Mouse (Mus musculus): ENCODE data around the gene Birc5.
A peak's percentile ranks its signal among the peaks of the same experiment; 100 is the strongest.
"Not testable (repeated sequence)": the region's sequence is repeated elsewhere in the genome, so short reads cannot be mapped to it uniquely, and the experiment has no call there.

The Birc5 gene

DNA sequence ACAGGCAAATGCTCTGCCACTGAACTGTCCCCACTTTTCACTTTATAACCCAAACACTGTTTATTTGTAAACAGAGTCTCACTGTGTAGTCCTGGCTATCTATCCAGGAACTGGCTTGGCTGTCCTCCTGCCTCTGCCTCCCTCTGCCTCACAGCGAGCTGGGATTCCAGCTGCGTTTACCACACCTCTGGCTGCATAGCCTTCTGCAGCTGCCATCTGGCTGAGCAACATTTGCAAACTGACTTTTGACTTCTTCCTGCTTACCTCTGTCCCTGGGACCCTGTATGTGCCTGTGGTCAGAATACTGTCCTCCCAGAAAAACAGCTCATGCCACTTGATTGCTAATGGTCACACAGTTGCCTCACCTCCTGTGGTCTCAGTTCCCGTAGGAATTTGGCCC, 21.7 kb upstream of the Birc5 start:
- DNase-seq, result no peak

DNA sequence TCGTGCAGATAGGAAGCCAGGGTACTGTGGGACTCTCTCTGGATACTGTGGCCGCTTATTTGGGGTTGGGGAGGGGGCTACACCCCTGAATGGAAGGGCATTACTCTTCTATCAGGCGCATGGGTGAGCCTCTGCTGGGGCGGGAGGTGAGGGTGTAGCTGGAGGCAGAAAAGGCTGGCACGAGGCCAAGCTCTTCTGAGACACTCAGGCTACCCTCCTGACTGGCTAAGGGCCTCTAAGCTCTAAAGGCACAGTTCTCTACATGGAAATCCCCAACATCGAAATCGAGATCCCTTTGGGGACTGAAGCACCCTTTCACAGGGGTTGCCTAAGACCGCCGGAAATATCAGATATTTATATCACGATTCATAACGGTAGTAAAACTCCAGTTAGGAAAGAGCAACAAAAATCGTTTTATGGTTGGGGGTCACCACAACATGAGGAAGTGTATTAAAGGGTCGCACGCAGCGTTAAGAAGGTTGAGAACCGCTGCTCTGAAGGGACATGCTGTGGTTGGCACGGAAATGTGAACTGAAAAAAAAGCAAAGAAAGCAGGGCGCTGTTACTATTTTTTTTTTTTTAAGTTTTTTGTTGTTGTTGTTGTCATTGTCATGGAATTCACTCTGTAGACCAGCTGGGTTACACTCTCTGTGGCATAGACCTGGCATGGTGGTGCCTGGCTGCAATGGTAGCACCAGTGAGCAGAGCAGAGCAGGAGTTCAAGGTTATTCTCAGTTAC, 20.7 kb upstream of the Birc5 start:
- DNase-seq, result peak; percentile 59

DNA sequence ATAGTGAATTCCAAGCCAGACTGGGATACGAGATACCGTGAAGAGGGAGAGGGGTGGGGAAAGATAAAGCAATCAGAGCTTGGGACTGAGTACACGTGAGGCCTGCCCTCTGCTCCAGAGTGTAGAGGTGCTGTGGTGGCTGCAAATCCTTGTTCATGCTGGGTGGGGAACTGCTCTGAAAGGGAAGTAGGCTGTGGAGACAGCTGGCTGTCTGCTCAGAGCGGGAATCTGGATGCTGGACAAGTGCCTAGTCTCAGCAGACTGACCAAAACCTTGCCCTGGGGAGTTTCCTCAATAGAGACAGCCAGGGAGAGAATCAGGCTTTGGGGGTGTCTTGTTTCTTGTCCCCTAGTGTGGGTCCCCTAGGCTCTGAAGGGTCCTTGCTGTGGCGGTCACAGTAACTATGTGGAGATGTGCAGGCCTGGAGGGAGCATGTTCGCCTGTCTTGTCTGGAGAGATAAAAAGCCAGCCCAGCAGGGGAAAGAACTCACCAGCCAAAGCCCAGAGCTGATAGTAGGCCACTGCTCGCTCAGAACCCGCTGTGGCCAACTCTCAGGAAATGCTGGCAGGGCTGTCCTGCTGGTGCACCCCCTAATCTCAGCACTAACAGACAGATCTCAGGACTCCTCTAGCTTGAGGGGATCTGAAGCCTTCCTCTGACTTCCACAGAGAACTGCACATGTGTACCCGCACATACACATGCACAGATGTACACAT, 20.0 kb upstream of the Birc5 start:
- DNase-seq, result peak; percentile 70

DNA sequence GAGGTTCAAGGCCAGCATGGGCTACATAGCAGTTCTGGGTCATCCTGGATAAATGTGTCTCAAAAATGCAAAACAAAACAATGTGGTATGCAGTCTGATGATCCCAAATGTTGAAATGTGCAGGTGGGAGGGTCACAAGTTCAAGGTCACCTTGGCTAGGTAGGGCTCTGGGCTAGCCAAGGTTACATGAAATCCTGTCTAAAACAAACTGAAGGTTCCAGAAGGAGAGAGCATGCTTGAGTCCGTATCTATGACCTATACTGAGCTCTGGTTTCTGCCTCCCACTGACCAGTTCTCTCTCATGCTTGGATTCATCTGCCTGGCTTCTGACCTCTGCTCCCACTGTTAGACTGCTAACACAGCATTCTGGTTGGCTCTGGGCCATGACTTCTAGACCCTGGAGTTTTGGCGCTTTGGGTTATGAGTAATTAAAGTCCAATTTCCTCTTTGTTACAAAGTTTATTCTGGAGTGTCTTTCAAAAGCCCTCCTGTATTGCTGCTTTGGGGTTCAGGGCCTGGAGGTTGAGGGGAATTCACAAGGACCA, 19.3 kb upstream of the Birc5 start:
- DNase-seq, result peak; percentile 21

DNA sequence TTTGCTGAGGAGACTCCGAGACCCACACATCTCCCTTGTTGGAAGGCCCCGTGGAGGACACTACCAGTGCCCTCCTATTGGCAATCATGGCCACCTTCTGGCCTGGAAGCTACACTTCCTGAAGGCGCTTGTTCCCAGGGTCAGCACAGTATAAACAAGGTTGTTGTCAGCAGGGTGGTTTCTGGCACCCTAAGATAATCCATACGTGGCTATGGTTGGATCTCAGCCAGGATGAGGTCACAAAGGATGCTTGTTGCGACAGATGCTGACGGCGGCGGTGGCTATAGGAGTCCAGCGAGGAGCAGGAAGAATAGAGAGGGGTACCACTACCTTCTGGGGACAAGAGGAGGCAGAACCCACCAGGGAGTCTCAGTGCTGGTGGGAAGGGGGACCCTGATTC, 18.6 kb upstream of the Birc5 start:
- peak; percentile 40 for DNase-seq

DNA sequence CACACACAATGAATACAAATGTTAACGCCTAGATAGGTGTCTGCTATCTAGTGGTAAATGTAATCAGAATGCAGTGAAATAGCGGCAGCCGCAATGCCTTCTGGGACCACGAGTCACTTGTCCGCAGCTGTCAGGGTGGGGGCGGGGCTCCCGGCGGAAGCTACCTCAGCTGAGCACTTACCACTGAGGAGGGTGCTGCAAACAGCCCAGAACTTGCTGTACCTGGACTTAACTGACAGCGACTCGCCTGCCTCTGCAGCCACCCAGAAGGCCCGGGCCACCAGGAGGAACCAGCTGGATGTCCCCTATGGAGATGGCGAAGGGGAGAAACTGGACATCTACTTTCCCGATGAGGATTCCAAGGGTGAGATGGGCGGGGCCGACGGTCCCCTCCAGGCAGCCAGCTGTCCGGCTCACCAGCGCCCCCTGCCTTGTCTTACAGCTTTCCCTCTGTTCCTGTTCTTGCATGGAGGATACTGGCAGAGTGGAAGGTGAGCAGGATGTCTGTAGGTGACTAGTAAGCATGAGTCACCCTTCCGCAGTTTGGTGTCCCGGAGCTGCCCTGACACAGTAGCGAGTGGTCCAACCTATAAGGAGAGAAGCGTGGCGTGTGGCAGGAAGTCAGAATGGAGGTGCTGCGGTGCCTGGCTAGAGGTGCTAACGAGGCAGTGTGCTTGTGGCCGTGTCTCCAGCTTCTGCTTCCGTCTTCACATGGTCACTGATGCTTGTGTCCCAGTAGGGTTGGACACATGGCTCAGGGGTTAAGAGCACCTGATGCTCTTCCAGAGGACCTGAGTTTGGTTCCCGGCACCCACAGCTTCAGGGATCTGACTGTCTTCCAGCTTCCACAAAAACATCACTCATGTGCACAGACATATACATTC, 16.7 kb upstream of the Birc5 start:
- DNase-seq, result peak; percentile 96

DNA sequence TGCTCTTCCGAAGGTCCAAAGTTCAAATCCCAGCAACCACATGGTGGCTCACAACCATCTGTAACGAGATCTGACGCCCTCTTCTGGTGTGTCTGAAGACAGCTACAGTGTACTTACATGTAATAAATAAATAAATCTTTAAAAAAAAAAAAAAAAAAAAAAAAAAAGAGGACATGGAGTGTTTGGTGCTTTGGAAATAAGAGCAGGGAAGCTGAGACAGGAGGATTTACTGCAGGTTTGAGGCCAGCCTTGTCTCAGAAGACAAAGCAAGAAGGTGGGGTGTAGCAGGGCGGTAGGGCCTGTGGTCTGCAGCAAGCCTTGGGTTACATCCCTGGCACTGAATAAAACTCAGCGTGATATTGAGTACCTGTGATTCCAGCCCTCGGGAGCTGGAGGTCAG, 15.5 kb upstream of the Birc5 start:
- DNase-seq, result not testable (repeated sequence)

DNA sequence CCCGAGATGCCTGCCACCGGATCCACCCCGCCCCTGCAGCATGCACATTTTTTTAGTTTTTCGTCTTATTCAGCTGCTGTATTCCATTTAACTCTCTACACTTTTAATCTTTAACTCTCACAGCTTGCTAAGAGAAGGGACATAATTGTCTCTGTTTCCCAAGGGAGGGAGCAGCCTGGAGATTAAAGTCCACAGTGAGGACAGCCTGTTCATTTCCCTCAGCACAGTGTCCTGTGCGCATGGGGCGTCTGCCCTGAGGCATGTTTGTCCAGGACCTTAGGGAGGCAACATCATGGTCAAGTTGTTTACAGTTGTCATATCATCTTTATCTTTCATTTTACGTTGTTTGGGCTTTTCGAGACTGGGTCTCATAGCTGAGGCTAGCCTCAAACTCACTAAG, 15.0 kb upstream of the Birc5 start:
- DNase-seq, result no peak

DNA sequence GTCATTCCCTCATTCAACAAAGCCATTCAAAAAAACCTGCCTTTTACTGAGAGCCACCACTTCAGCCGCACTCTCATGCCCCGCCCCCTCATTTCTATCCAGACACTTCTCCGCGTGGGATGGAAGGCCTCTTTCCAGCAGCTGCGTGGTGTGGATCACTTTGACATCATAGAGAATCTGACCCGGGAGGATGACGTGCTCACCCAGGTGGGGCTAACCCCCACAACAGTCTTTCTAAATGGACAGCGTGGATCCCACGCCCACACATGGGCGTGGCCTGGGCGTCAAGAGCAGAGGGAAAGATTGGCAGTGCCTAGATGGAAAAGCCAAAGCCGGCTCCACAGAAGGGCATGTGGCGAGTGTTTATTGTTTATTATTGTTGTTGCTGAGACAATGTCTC, 12.7 kb upstream of the Birc5 start:
- DNase-seq, result peak; percentile 80

DNA sequence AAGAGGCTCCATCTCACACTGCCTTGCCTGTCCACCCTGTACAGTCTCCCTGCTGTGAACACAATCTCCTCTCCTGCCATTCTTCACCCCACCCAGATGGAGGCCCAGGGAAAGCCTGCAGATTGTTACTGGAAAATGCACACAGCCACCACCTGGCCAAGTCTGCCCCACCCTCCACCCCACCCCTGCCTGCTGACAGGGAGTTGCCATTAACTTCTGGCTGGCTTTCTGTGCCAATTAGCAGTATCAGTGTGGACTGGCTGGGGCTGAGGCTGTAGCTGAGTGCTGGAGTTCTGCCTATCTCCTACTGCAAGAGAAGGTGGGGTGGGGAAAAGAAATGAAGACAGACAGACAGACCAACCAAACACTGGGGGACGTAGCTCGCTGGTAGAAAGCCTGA, 10.5 kb upstream of the Birc5 start:
- peak; percentile 90 for DNase-seq

DNA sequence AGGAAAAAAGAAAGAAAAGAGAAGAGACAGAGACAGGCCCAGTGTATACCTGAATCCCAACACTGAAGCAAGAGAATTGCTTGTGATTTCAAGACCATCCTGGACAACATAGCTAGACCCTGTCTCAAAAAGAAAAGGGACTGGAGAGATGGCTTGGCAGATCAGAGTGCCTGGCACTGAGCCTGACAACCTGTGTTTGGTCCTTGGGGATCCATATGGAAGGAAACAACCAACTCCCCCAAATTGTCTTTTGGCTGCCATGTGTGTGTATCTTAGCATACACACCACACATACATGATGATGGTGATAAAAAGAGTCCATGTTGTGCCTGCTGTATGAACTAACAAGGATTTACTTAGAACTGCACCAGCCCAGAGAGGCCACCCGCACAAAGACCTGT, 10.0 kb upstream of the Birc5 start:
- DNase-seq, result no peak

DNA sequence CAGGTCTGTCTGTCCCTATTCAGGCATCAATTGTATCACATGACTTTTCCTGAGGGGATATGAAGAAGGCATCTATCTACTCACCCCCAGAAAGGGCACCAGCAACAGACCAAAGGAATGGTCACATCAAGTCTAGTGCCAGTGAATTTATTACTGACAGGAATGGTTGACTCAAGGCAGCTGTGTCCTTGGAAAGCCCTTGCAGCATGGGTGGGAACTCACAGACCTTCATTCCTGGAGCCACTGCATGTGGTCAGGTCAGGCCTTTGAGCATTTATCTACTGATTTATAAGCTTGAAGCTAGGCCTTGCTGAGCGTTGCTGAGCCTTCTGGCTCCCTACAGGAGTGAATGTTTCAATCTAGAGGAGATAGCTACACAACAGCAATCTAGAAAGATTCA, 8.1 kb upstream of the Birc5 start:
- no peak for DNase-seq

DNA sequence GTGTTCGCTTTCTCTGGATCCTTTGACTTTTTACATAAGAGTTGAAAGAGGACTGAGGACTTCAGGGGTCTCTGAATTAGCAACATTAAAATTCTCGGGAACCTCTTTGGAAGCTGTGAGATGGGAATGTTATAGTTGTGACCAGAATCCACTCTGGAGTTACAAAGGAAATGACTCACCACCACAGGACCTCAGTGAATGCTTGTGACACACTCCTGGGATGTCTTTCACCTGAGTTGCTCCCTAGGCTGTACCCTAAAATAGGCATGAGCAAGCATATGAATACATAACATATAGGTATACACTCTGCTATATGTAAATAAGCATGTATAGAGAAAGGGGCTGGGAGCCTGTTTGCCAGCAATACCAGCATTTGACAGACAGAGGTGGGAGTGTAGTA, 5.6 kb upstream of the Birc5 start:
- DNase-seq, result no peak

DNA sequence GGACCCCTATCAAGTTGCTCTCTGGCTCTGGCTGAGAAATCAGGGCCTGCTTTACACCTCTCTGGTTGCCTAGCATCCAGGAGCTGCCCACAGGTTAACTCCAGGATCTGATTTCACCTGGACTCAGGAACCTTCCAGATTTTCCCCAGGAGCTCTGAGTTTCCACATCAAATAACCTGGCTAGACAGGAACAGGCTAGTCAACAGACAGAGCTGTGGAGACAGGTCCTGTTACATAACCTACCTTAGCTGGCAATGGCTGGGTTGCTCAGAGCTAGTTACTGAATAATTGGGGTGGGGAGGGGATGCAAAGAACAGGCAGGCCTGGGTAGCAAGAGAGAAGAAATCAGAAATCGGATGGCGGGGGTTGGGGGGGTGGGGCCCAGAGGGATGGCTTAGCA, 4.1 kb upstream of the Birc5 start:
- DNase-seq, result no peak

DNA sequence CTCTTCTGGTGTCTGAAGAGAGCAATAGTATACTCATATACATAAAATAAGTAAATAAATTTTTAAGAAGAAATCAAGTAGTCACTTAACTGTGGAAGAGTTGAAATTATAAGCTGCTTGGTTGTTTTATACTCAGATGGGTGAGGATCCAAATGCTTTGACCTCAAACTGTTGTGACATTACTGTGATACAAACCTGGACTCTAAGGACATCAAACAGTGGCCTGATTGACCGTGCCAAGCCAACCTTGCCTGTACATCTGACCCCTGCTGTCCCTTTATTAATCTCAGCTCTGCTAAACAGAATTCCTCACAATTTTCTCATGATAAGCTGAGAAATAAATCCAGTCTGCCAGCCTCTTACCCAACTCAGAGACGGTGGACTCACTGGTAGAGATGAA, 3.4 kb upstream of the Birc5 start:
- DNase-seq, result no peak

DNA sequence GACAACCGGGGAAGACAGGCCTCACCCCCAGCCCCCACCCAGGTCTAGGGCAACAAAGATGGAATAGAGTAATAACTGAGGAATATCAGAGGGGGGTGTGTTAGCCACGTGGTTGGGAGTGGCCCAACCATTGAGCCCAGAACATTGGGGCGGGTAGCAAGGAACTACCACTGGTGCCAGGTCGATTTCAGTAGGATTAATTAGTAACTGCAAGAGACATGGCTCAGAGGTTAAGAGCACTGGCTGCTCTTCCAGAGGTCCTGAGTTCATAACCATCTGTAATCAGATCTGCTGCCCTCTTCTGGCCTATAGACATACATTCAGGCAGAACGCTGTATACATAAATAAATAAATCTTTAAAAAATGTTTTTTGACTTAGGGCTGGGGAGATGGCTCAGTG, 2.4 kb upstream of the Birc5 start:
- no peak for DNase-seq

DNA sequence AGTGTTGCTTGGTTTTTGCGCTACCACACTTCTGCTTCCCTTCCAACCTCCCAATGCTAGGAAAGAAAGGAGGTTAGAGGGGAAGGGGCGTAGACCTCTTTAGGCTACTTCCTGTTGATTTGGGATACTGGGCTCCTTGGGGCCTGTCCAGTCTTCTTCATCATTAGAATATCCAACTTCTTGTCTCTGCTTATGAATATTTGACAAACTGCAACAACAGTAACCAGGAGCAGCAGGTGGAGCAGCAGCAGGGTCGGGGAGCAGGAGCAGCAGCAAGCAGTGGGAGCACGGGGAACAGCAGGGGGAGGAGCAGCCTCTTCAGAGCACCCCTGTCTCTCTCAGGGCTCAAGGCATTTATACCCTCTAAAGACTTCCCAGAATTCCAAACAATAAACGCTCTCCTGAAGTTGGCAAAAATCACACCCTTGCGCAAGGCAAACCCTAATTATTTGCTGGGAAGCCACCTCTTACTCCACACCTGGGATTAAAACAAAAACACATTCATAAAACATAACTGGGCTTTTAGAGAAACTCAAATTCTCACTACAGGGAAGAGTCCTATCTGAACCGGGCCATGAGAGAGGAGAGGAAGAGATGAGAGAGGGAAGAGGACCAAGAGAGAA, 1.3 kb upstream of the Birc5 start:
- no peak for DNase-seq

DNA sequence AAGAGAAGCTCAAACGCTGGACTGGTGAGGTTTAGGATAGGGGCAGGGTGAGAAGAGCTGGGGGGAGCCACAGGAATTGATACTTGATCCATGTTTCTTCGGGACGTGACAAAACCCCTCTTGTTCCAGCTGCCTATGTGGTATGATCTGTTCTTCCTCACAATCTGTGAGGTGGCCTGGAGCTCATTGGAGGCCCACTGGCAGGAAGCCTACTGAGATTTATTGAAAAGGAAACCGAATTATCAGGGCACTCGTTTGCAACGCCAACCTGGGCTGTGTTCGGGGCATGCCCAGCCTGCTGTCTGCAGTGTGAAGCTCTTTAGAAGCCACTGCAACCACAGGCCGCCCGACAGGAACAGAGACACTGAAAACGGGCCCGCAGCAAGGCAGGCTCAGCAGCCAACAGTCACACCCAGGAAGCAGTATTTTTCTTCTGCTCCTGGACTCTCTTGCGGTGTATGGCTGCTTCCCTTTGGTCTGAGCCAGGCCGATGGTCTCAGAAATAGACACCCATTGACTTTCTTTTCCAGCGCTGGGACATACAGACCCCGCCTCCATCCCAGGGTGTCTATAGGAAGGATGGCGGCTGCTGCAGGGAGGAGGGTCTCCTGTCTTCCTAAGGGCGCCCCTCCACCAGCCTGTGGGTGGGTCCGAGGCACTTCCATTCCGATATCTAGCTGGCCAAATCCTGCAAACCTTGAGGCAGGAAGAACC, 623 bp upstream of the Birc5 start:
- DNase-seq, result peak; percentile 39

DNA sequence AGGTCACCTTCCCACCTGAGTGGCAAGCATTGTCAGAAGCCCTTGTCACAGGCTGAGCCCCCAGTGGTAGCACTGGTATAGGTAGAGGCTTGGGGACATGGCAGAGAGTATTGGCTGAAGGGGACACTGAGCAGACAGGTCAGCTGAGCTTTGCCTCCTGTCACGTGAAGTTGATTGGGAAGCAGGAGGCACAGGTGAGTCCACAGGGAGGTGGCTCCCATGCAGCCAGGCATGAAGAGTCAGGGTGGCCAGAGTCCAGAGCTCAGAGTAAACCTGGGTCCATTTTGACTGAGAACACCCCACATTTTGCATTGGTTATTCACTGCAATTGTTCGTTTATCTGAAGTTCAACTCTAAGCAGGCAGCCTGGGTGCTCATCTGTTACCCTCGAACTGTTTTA, 3.8 kb downstream of the Birc5 start:
- DNase-seq, result no peak

DNA sequence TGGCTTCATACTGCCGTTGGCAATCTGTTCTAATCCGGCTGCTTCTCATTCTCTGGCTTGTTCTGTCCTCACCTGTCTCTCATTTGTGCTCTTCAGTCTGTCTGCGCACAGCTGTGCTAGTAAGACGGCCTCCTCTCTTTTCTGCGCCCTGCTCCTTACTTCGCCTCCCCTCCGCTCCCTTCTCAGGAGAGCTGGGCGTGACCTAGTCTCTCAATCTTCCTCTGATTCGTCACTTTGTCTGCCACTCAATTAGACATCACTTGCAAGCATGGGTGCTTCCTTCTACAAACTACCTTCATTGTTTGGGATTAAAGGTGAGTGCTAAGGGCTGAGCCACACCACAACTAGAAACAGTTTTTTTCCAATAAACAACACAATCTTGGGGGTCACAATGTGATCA, 5.2 kb downstream of the Birc5 start:
- no peak for DNase-seq

DNA sequence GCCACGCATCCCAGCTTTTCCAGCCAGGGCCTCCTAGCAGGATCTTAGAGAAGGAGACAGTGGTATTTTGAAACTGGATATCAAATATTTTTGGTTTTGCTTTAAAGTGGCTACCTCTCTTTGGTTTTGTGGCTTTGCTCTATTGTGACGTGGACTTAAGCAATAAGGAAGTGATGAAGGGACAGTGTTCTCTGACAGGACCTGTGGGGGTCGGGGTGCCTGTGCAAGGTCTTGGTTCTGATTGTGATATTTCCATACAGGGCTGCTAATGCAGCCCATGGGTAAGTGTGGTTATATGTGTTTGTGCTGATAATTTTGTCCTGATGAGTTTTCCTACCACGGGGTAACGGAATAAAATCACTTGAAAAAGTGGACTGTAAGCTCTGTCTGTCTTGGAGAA, 6.3 kb downstream of the Birc5 start:
- DNase-seq, result no peak

DNA sequence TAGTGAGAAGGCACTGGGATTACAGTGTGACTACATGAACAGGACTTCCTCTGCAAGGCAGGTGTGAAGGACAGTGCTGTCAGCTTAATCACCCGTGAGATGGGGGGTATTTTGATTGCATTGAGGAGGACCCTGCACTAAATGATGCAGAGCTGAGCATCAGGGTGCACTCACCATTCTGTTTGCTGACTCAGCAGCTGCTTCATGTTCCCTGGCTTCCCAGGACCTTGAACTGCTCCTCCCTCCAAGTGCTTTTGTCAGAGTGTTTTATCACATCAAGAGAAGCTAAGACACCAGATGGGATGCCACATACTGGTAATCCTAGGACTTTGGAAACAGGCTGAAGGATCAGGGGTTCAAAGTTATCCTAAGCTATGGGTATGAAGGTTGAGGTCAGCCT, 6.9 kb downstream of the Birc5 start:
- DNase-seq, result no peak

All from liver (tissue).